Mouse (Mus musculus) MEL (cell line): ENCODE data around the gene Ms4a4d.

Experiments used
- CTCF ChIP-seq, 3 experiments: IDR thresholded peaks in 2 of 3; conservative IDR thresholded peaks in 1 of 3; 2 replicates each; pipeline ENCODE4 v1.5.1; 2011 to 2012; ENCODE audit warnings: low read length in 3 of 3, low read depth in 2 of 3, mild to moderate bottlenecking in 2 of 3, improper control_type of control experiment in 1 of 3, inconsistent platforms in 1 of 3, mixed read lengths in 1 of 3, moderate library complexity in 1 of 3; ENCODE audit not compliant: control insufficient read depth in 1 of 3, insufficient read depth in 1 of 3, poor library complexity in 1 of 3, severe bottlenecking in 1 of 3
- E2F4 ChIP-seq: IDR thresholded peaks from 2 replicates; pipeline ENCODE4 v1.6.1; 2011; ENCODE audit warnings: low read depth, low read length, improper control_type of control experiment, borderline replicate concordance
- ETS1 ChIP-seq: IDR thresholded peaks from 2 replicates; pipeline ENCODE4 v1.6.1; 2012; ENCODE audit warnings: low read depth, mild to moderate bottlenecking, inconsistent platforms, low read length, improper control_type of control experiment, moderate library complexity
- GATA1 ChIP-seq: IDR thresholded peaks from 2 replicates; pipeline ENCODE4 v1.6.1; 2011; ENCODE audit warnings: low read depth, low read length, improper control_type of control experiment
- HCFC1 ChIP-seq: IDR thresholded peaks from 2 replicates; pipeline ENCODE4 v1.6.1; 2012; ENCODE audit warnings: low read depth, mild to moderate bottlenecking, inconsistent platforms, low read length, improper control_type of control experiment, moderate library complexity
- JUND ChIP-seq: IDR thresholded peaks from 2 replicates; pipeline ENCODE4 v1.6.1; 2011; ENCODE audit warnings: low read depth, mild to moderate bottlenecking, improper control_type of control experiment, low read length
- MAFK ChIP-seq: IDR thresholded peaks from 2 replicates; pipeline ENCODE4 v1.6.1; 2011; ENCODE audit warnings: low read depth, mild to moderate bottlenecking, low read length, improper control_type of control experiment, borderline replicate concordance
- POLR2A ChIP-seq, 2 experiments: IDR thresholded peaks; 2 replicates each; pipeline ENCODE4 v1.6.1; 2011 to 2012; ENCODE audit warnings: low read length in 2 of 2, mild to moderate bottlenecking in 2 of 2, control low read depth in 1 of 2, improper control_type of control experiment in 1 of 2, low read depth in 1 of 2, moderate library complexity in 1 of 2; ENCODE audit not compliant: control insufficient read depth in 1 of 2, insufficient read depth in 1 of 2, poor library complexity in 1 of 2
- RAD21 ChIP-seq: IDR thresholded peaks from 2 replicates; pipeline ENCODE4 v1.6.1; 2011; ENCODE audit warnings: mild to moderate bottlenecking, low read depth, low read length, improper control_type of control experiment
- SMC3 ChIP-seq: IDR thresholded peaks from 2 replicates; pipeline ENCODE4 v1.6.1; 2011; ENCODE audit warnings: low read depth, low read length, improper control_type of control experiment
- USF1 ChIP-seq: IDR thresholded peaks from 2 replicates; pipeline ENCODE4 v1.6.1; 2014; ENCODE audit warnings: low read depth, mild to moderate bottlenecking, inconsistent platforms, low read length, improper control_type of control experiment, moderate library complexity

DNA sequence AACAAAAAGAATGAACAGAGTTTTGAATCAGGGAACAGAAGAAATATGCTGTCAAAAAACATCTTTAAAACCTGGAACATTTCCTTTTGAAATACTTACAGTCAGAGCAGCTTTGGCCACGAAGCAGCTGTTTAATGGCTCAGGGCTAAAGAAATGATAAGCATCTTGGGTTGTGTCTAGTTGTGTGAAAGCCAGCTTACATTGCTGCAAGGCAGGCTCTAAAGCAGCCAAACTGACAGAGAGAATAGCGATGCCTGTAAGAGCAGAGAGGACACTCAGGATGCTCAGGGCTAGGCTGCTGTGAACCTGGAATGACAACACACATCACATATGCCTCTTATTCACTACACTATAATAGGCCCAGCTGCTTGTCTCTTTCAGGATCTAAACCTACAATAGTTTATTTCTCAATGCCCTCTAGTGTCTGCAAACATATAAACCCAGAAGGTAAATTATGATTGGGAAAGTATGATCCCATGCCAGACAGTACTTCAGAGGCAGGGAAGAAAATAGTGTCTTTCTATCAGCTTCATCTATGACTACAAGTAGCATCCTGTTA, 53.4 kb downstream of the Ms4a4d start:
- TF ChIP-seq CTCF (IDR thresholded peaks at IDR 0.05 in 2 of 3, conservative IDR thresholded peaks at IDR 0.05 in 1 of 3; ENCODE audit: control insufficient read depth in 1 of 3, insufficient read depth in 1 of 3, low read depth in 2 of 3, low read length in 3 of 3, poor library complexity in 1 of 3, severe bottlenecking in 1 of 3): no peak
- TF ChIP-seq SMC3: no peak
- no peak for TF ChIP-seq MAFK
- no peak for TF ChIP-seq GATA1
- no peak for TF ChIP-seq HCFC1
- no peak for TF ChIP-seq ETS1
- no peak for TF ChIP-seq POLR2A (IDR thresholded peaks at IDR 0.05; ENCODE audit: control insufficient read depth in 1 of 2, insufficient read depth in 1 of 2, low read depth in 1 of 2, low read length in 2 of 2, poor library complexity in 1 of 2)
- TF ChIP-seq USF1: no peak
- no peak for TF ChIP-seq JUND
- no peak for TF ChIP-seq RAD21
- TF ChIP-seq E2F4: no peak
